Mouse (Mus musculus) gastrocnemius, postnatal 10 days (tissue): Measurements from ENCODE around the gene Bmper. TPM values are rescaled to one million over a fixed set of nuclear protein-coding genes. Genes with fewer than 3 reads are reported as not detected.

ENCODE experiments used
- DNase-seq: peaks from one replicate; pipeline ENCODE4 v3.0.0; 2021; ENCODE audit warnings: mixed read lengths
- total RNA-seq, 2 experiments: library from RNA; stranded (reverse); gene quantifications; 2 replicates each; pipeline ENCODE4 v1.2.3; 2021

Gene Bmper
- total RNA-seq, 2 experiments from 2014 or later, result 5.9 to 8.0 TPM

- DNase-seq, result no peak
Measured at GRCm38 (mm10) chr9:23305681-23306080, 82.8 kb downstream of the Bmper start.

- no peak for DNase-seq
Measured at GRCm38 (mm10) chr9:23306226-23306625, 83.3 kb downstream of the Bmper start.

GRCm38 (mm10) chr9:23307835-23308234 lies 85.0 kb downstream of the Bmper start:
- DNase-seq, result no peak

DNA sequence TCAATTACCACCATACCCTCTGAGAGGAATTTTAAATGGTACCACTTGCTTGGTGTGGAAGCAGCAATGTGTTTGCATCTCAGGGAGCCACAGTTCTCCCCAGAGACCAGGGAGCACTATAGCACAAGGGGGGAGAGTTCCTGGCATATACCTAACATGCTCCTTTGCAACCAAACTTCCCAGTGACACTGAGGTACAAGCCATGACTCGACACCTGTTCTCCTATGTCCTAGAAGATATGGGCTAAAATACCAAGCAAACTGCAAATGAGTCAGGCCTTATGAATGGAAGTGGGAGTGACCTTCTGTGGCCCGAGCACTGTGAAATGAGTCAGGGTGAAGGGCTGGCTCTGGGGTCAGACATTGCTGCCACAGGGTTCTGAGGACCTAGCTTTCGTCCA lies 88.1 kb downstream of the Bmper start:
- no peak for DNase-seq

- DNase-seq, result no peak
Measured at GRCm38 (mm10) chr9:23311956-23312355, 89.1 kb downstream of the Bmper start.

- no peak for DNase-seq
Measured at GRCm38 (mm10) chr9:23312877-23313276, 90.0 kb downstream of the Bmper start.

DNA sequence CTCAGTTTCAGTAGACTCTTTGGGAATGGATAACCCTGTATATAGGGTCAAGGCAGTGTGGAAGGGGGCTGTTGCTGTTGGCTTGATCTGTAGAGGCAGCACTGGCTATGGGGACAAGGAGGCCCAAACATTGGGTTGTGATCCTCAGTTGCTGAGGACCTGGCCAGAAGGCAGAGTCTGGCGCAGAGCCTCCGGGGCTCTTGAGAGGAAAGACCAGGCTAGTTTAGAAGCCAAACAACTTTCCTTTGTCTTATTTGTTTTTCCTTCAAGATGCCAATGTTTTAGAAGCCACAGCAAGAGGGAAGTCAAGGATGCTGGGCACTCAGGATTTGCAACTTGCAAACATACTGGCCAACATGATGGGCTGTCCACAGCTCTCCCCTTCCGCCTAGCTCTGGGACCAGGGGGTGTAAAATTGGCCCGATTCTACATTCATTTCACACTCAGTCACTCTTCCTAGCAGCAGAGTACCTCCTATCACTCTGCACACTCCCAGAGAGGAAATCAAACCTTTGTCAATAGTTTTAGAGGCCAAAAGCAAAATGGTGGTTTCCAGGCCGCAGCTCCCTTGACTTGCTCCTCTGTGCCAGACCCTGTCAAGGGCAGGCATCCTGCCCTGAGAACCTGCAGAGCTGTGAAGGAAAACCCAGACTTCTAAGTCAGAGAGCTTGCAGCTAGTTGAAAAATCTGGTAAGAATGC lies 92.9 kb downstream of the Bmper start:
- no peak for DNase-seq

DNA sequence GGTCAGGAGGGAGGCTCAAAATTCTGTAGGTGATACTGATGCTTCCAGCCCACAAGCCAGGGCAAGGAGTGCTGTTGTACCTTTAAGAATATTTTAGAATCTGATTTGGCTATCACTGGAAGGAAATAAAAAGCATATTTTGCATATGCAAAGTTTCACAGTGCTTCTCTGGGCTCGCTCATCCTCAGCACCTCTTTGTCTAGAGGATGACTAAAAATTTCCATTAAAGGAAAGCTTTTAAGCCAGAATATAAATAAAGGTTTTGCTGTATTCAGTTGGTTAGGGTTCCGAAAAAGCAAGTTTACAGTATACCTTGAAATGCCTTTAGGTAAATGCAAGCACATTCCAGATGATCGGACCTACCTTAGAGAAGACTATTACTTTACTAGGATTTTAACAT lies 105.0 kb downstream of the Bmper start:
- no peak for DNase-seq

- no peak for DNase-seq
Measured at GRCm38 (mm10) chr9:23333041-23333622, 110.3 kb downstream of the Bmper start.

DNA sequence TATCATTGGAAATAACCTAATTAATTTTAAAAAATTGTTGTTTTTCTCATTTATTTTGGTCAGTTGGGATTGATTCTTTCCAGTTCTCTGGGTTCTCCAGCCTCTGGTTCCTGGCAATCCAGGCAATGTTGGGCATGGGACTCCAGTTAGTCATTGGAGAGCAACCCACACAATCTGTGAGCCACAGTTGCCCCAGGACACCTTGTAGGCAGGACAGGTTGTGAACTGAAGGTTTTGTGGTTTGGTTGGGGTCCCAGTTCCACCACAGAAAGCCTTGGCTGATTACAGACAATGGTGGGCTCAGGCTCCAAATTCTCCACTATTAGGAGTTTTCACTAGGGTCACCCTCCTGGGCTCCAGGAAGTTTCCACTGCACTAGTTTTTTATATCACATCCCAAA lies 117.7 kb downstream of the Bmper start:
- DNase-seq, result no peak

GRCm38 (mm10) chr9:23341246-23341645 lies 118.4 kb downstream of the Bmper start:
- no peak for DNase-seq

- DNase-seq, result no peak
Measured at GRCm38 (mm10) chr9:23344353-23344752, 121.5 kb downstream of the Bmper start.

GRCm38 (mm10) chr9:23345093-23345844 lies 122.4 kb downstream of the Bmper start:
- DNase-seq, result no peak

DNA sequence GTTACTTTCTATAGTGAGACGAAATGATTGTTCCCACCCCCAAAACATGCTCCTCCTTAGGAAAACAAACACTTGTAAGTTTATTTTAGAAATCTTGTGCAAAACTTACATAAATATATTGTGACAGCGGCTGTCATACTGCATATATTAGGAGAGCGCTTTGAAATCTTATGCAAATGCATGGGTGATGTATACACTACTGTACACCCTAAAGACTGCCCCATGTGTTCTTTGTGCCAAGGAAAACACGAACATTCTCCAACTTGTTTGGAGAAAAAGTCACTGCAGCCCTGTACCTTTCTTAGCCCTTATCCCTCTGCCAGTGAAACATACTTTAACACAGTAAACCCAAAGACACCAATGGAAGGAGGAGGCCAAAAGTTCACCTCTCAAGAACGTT lies 126.7 kb downstream of the Bmper start:
- no peak for DNase-seq

- no peak for DNase-seq
Measured at GRCm38 (mm10) chr9:23351400-23351799, 128.5 kb downstream of the Bmper start.

- DNase-seq, result no peak
Measured at GRCm38 (mm10) chr9:23352396-23352795, 129.5 kb downstream of the Bmper start.

GRCm38 (mm10) chr9:23354201-23354820 lies 131.4 kb downstream of the Bmper start:
- DNase-seq, result no peak

DNA sequence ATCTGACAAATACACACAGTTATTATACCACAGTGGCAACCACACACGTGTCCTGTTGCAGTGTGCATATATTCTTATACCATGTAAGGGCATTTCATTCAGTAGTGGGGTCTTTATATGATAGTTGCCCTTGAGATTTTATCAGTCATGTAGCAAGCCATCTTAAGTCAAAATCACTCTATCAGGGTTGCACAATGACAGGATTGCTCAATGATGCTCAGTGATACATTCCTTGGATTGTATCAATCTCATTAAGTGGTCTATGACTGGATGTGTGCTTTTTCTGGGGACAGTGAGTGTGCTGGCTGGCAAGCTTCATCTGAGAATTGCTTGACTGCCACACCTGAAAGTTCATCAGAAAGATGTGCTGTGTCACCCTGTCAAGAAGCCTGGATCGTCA lies 135.2 kb downstream of the Bmper start:
- no peak for DNase-seq

- DNase-seq, result no peak
Measured at GRCm38 (mm10) chr9:23363139-23363538, 140.3 kb downstream of the Bmper start.

DNA sequence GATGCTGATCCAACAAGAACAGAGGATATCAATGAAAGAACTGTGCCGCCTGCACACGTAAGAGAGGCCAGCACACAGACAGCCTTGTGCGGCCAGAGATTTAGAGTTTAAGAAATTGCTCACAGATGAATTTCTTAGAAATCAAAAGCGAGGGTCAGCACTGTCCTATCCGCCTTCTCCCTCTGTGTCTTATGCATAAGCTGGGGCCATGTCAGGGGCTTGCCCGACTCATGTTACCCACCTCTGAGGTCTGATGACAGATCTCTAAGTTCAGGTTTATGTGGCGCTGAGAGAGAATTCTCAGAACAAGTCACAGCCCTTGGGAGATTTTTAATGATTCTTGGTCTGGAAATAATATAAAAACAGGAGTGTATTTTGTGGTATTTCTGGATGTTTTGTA lies 140.7 kb downstream of the Bmper start:
- DNase-seq, result no peak

DNA sequence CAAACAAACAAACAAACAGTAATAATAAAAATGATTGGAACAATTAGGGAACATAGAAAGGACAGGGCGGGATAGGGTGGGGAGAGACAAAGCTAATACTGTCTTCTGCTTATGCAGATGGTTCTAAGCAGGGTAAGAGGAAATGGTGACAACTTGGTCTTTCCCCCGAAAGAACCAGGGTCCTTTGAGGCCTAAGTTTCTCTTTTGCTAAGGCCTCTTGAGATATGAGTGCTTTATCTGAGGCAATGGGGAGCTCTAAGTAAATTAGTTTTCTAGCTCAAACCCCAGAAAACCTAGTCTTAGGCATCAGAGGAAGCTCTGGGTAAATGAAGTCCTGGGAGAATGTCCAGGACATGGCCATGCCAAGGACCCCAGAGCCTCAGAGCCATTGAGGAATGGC lies 141.2 kb downstream of the Bmper start:
- no peak for DNase-seq

DNA sequence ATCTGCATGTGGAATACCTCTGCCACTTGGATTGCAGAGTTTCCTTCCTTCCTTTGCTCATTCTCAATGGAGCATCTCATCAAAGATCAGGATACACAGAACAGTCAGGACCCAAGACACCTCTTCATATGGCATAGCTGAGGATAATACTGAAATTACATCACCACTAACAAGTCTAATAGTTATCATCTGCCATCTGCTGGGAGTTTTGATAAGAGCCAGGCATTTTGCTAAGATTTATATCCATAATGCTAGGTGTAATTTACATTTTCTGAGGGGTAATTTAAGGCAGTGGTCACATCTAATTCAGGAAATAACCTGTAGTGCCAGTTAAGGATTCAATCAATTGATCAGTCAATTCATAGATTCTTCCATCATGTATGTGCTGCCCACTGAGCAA lies 145.2 kb downstream of the Bmper start:
- DNase-seq, result no peak

DNA sequence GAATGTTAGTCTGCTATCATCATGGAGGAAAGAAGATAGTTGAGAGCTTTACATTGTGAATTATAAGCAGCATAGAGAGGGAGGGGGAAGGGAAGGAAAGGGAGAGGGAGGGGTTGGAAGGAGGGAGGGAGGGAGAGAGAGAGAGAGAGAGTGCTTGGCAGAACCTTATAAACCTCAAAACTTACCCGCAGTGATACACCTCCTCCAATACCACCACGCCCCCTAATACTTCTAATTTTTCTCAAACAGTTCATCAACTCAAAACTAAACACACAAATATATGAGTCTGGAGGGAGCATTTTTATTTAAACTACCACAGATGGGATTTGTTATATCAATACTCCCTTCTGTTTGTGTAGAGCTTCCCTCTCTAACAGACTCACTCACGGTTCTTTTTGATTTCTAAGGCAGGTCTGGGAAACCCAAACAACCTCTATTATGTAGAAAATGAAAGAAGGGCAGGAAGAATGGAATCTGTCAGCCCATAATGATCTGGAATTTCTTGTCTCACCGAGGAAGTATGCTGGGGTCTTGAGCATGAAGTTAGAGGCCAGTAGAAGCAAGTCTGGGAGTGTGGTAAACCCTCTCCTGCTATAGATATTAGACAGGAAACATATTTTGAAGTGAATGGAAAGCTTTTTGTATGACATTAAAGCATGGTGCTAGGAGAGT lies 152.0 kb downstream of the Bmper start:
- DNase-seq, result no peak
